Mouse (Mus musculus) cerebellum, postnatal 10 days (tissue): ENCODE results near the gene Cpne5.
"Not testable (repeated sequence)": the region's sequence is repeated elsewhere in the genome, so short reads cannot be mapped to it uniquely, and the experiment has no call there.

ENCODE experiments used
- DNase-seq, 2 experiments: peaks; one replicate each; pipeline ENCODE4 v3.0.0; 2021; ENCODE audit warnings: mixed read lengths in 2 of 2

The Cpne5 gene

GRCm38 (mm10) chr17:29237772-29238420, at the start of gene Cpne5:
TSS of gene Cpne5 (minus strand) at chr17:29238167.
- DNase-seq = peak; percentile 53 to 63

DNA sequence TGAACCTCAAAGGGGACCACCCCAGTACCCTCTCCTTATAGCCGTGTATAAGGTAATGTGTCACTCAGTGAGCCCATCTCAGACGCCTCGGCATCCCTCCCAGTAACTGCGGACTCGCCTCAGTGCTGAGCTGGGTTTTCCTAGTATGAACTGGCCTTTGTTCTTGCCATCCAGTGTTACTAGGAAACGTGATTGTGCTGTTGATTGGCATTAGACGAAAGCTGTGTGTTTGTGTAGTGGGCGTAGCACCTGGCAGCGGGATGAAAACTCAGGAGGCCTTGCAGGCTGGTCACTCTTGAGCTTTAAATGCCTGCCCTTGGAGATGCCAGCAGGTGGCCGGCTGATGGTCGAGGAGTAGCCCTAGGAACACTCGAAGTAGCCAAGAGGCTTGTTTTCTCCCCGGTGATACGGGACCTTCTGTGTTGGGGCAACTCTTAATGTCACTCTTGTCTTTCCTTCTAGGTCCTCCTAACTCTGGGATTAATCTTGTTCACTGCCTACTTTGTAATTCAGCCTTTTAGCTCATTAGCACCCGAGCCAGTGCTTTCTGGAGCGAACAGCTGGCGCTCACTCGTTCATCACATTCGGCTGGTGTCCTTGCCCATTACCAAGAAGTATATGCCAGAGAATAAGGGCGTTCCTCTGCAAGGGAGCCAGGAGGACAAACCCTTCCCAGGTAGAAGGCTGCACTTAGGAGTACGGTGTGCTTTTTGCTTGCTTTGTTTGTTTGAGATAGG, 44.4 kb upstream of the Cpne5 start:
- no peak for DNase-seq

GRCm38 (mm10) chr17:29281541-29281940, 43.6 kb upstream of the Cpne5 start:
- DNase-seq = no peak

DNA sequence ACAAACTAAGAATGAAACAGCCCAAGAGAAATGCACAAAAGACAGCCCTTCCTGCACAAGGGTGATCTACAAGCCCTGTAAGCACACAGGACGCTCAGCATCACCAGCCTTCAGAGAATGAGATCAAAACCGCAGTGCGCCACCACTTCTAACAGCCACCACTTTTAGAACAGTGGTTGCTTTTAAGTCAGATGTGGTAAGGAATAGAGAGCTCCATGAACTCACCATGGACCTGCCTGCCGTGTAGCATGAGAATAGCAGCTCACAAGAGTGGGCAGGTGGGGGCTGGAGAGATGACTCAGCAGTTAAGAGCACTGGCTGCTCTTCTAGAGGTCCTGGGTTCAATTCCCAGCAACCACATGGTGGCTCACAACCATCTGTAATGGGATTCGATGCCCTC, 42.5 kb upstream of the Cpne5 start:
- no peak for DNase-seq

GRCm38 (mm10) chr17:29273889-29274288, 35.9 kb upstream of the Cpne5 start:
- no peak for DNase-seq

- no peak for DNase-seq
Measured at GRCm38 (mm10) chr17:29273156-29273555, 35.2 kb upstream of the Cpne5 start.

DNA sequence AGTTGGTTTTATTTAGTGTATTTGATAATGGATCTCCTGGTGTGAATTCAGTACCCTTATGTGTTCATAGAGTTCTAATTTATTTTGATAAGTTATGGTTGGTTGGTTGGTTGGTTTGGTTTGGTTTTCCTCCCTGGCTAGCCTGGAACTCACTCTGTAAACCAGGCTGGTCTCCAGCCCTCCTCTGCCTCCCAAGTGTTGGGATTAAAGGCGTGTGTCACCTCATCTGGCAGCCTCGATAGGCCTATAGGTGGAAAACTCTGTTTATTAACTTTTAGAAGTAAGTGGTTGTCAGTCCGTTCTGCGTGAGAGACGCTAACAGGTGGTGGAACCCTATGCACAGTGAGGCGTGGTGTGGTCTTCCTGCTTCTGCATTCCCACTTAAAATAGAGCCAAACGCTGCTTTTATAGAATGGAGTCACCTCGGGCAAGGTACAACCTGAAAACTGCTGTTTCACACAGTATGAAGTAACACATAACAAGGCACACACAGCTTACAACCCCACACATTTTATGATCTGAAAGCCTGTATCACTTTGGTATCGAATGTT, 32.3 kb upstream of the Cpne5 start:
- DNase-seq = no peak

GRCm38 (mm10) chr17:29269349-29269706, 31.4 kb upstream of the Cpne5 start:
- no peak for DNase-seq

DNA sequence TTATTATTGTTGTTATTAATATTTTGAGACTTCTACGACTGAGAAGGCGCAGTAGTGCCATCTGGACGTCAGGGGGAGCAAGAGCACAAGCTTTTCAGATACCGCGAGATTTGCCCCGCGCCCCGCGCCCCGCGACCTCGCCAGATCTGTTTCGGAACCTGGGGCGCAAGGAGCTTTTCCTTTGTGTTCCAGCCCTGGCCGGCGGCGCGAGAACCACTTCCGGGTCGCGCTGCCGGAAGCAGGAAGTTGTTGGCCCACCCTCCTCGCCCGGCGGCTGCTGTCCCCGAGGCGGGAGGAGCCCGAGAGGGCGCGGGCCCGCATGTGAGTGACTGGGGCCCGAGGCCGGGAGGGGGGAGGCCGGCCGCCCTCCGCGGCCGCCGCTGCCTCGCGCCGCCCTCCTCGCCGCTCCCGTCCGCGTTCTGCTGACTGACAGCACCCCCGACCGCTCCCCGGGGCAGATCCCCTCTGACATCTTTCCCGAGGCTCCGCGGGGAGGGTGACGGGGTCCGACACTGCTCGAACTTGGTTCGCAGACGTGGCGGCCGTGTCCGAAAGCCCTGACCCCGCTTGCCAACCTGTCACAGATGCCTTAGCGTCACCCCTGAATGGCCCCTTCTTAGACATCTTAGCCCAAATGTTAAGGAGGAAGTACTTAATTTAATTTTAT, 30.8 kb upstream of the Cpne5 start, which contains the start of gene BC004004:
Gene BC004004 (plus strand): TSS at position 107 of the 667 bp plus-strand sequence.
- DNase-seq = peak; percentile 98

GRCm38 (mm10) chr17:29267931-29268681, 30.1 kb upstream of the Cpne5 start:
- DNase-seq = peak in 1 of 2 experiments; percentile 40

DNA sequence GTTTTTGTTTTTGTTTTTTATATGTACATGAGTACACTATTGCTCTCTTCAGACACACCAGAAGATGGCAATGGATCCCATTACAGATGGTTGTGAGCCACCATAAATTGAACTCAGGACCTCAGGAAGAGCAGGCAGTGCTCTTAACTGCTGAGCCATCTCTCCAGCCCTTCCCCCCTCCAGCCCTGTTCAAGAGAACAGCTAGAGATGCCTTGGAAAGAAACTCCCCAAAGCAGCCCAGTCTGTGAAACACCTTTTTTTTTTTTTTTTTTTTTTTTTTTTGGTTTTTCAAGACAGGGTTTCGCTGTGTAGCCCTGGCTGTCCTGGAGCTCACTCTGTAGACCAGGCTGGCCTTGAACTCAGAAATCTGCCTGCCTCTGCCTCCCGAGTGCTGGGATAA, 29.1 kb upstream of the Cpne5 start:
- DNase-seq = not testable (repeated sequence)

DNA sequence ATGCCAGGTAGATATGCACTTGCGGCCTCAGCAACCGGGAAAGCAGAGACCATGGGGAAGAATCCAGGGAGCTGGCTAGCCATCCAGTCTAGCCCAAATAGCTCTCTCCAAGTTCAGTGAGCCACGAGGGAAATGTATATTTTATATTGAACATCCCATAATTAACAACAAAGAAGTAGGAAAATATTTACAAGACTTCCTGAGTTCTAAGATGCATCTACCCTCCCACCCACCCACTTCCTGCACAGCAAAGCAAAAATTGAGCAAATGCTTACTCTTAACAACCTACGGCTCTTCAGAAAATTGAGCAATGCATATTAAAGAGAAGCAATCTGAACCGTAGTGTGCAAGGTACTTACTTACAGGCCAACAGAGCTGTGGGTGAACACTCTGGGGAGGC, 26.8 kb upstream of the Cpne5 start:
- no peak for DNase-seq

- peak; percentile 91 to 92 for DNase-seq
Measured at GRCm38 (mm10) chr17:29263840-29264633, 26.1 kb upstream of the Cpne5 start, which contains the start of gene Ppil1. TSS of gene Ppil1 (minus strand) at chr17:29264186.

GRCm38 (mm10) chr17:29263417-29263816, 25.4 kb upstream of the Cpne5 start:
- DNase-seq = no peak

DNA sequence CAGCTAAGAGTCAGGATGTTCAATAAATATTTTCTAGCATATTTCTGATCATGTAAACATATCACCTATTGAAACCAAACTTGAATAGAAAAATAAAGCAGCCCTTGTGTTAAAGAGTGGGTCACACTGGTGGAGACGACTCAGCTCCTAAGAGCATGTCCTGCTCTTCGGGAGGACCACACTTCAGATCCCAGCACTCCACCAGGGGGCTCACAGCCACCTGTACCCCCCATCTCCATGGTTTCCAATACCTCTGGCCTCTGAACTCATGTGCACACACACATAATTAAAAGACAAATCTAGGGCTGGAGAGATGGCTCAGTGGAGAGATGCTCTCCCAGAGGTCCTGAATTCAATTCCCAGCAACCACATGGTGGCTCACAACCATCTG, 24.3 kb upstream of the Cpne5 start:
- DNase-seq = no peak

GRCm38 (mm10) chr17:29261603-29262258, 23.8 kb upstream of the Cpne5 start:
- DNase-seq = no peak

GRCm38 (mm10) chr17:29260501-29260900, 22.5 kb upstream of the Cpne5 start:
- DNase-seq = no peak

GRCm38 (mm10) chr17:29259489-29259888, 21.5 kb upstream of the Cpne5 start:
- peak; percentile 90 to 91 for DNase-seq

DNA sequence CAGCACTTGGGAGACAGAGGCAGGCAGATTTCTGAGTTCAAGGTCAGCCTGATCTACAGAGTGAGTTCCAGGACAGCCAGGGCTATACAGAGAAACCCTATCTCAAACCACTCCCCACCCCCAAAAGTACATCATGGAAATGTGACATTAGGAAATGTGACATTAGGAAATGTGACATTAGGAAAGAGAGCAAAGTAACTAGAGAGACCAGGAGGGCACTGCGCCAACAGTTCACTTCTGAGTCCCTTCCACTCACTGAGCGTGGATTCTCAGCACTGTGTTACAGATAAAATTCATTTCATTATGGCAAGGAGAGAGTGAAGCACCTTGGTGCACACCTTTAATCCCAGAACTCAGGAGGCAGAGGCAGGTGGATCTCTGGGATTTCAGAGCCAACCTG, 21.0 kb upstream of the Cpne5 start:
- DNase-seq = no peak

GRCm38 (mm10) chr17:29258025-29258558, 20.1 kb upstream of the Cpne5 start:
- no peak for DNase-seq

GRCm38 (mm10) chr17:29257001-29257511, 19.1 kb upstream of the Cpne5 start:
- DNase-seq = no peak
